Mouse (Mus musculus): ENCODE measurements around the gene Sucnr1.

Gene Sucnr1

DNA sequence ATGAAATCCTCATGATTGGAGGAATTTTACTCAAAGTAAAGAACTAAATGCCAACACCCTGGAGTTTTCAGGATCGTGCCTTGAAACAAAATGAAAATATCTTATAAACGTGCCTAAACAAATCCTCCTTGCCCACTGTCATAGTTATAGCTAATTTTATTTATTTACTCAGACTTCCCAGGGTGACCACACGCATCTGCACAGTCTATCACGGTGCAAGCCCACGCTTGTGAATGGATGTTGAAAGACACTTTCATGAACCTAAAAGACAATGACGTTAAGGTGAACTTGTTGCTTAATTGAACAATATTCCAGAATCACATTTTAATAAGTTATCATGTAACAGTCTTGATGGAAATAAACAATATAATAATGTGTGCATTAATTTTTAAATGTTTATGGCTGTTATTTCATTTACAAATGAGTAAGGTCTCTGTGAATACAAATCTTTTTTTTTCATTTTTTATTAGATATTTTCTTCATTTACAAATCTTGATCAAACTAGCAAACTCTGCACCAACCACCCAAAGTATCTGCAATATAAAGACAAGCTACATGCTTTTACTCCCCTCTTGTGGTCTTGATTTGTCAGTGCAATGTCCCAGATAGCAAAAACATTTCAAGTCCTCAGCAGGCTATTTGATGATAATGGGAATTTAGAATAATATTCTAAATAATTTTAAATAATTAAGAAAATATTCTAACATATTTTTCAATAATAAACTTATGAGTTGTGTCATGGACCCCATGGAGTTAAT lies 30.4 kb downstream of the Sucnr1 start:
- CTCF ChIA-PET, result interaction anchor here (0.5 to 0.7 kb wide), 3 partner anchors 22 to 533 kb away, joined by 3 read pairs; no protein-coding TSS in a partner anchor

DNA sequence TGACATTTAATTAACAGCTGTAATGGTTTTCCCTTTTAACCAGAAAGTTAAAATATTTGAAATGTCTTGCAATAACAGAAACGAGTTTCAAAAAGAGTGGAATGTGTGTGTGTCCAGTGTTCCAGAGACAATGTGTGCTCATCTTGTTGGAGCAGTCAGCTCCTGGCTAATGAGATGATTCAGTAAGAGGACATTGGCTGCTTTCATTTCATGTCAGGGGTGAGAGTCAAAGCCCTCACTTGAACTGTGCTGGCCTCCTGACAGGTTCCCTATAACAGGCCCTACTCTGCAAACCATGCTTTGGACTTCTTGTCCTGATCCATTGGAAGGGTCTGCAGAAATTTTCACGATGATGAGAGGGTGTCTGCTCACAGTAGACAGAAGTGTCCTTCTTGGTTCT lies 32.9 kb downstream of the Sucnr1 start:
- CTCF ChIA-PET, result no interaction called here

DNA sequence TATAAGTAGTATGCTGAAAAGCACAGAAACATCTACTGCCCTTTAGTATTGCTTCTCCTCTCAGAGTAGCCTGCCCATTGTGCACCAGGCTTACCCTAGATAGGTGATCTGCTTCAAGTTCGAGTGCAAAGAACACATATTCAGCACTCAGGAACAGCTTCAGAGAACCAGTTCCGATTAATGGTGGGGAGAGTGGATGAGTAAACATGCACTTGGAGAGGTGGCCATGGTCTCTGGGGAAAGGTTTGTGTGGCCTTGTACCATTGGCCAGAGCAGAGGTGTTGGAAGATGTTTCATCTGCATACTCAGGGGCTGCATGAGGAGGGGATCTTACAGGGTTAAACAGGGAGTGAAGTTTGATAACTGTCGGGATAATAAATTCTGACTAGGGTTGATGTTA lies 39.8 kb downstream of the Sucnr1 start:
- CTCF ChIA-PET, result no interaction called here

DNA sequence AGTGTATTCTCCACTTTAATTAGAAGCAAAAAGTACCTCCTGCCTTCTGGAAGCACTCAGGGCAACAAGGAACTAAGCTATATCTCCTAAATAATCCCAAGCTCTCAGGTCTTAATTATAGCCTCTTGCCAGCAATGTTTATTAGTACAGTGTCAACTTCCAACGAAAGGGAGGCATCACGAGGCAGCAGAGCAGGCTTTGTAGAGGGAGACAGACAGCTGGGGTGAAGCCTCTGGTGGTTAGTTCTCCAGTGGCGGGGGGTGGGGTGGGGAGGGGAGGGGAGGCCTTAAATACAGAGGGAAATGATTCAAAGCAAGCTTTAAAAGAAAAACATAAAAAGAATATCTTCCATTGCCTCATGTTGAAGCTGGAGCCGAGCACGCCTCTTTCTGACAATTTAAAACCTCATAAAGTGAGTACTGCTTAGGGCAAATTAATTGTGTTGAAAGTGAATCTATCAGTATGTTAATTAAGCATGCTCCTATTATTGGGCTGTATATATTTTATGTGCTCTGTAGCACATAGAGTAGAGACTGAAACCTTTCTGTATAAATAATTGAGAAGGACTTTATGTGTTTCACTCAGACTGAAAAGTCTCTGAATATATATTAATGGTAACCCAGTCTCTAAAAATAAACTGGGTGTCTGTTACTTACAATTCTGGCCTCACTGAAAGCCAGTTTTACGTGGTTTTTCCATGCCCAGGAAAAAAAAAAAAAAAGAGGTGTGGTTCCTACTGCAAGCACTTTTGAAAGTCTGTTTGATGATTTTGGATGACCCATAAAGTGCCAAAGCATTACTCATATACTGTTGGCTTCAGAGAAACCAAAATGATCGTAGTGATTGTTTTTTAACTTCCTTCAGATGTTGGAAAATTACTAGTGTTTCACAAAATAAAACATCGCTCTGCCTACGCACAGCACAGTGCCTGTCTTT lies 42.5 kb downstream of the Sucnr1 start:
- CTCF ChIA-PET, result no interaction called here

DNA sequence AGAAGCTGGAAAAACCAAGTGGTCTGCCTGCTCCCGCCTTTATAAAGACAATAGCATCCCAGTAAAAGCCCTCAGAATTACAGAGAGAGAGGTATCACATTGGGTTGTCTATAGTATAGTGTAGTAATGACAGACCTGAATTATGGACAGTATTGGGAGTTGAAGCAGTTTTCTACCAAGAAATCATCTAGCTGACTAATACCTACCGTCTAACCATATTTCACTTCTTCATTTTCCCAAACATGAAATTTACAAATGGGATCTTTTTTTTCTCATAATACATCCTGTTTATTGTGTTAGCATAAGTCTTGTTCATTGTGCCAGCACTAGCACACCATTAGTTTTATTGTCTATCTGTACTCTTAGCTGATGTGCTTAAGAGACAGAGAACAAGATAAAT lies 44.9 kb downstream of the Sucnr1 start:
- CTCF ChIA-PET, result no interaction called here

DNA sequence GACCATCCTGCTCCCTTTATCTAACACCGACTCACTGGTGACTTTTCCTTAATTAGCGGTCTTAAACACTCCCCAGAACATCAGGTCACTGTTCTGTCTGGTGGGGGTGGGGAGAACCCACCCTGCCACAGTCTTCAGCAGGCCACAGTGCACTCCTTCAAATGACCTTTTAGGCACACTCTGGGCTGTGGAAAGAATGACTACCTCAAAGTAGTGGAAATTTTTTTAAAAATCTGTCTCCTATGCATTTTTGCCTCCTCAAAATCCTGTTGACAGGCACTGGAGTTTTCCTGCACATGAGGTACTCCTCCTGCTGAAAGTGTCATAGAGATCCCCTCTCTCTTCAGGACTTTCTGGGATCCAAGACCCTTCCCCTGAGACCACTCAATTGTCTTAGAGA lies 46.6 kb downstream of the Sucnr1 start:
- CTCF ChIA-PET, result no interaction called here

DNA sequence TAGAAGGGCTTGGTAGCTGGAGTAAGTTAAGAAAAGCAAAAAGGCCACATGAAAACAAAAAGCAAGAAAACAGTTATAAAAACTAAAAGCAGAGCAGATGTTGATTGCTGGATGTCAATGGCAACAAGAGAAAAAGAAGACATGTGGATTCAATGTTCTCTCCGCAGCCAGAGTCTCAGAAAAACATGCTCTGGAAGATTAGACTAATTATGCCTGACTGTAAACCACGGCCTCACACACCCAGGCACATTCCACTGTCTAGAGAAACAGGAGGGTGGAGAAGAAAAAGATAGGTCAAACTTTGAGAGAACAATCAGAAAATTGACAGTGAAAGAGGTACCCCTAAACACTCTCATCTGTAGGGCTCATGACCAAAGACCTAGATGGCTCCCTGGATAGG lies 54.1 kb downstream of the Sucnr1 start:
- CTCF ChIA-PET, result no interaction called here

Measured in spleen, embryonic (tissue).